Mouse (Mus musculus) erythroblast, embryonic 14.5 days (primary cell): Measurements from ENCODE around the gene Olfr94. TPM values are rescaled to one million over a fixed set of nuclear protein-coding genes. Genes with fewer than 3 reads are reported as not detected.
"Not testable (repeated sequence)": the region's sequence is repeated elsewhere in the genome, so short reads cannot be mapped to it uniquely, and the experiment has no call there.

Source experiments
- H3K27me3 ChIP-seq: 2 replicates; pipeline ENCODE4 v1.6.1; 2012; ENCODE audit warnings: inconsistent platforms; ENCODE audit not compliant: control insufficient read depth
- H3K36me3 ChIP-seq: 2 replicates; pipeline ENCODE4 v1.6.1; 2012; ENCODE audit warnings: mild to moderate bottlenecking, inconsistent platforms; ENCODE audit not compliant: control insufficient read depth
- H3K4me1 ChIP-seq: 2 replicates; pipeline ENCODE4 v1.6.1; 2012; ENCODE audit warnings: inconsistent platforms; ENCODE audit not compliant: control insufficient read depth
- H3K4me3 ChIP-seq: replicated peaks from 2 replicates; pipeline ENCODE3; 2012; ENCODE audit warnings: moderate library complexity, mild to moderate bottlenecking, inconsistent platforms
- H3K9me3 ChIP-seq: 2 replicates; pipeline ENCODE4 v1.6.1; 2012; ENCODE audit warnings: low read length, inconsistent platforms, mixed read lengths; ENCODE audit not compliant: control insufficient read depth
- GATA1 ChIP-seq: IDR thresholded peaks from 2 replicates; pipeline ENCODE4 v1.6.1; 2012; ENCODE audit warnings: low read length, inconsistent platforms, mixed read lengths
- TAL1 ChIP-seq: IDR thresholded peaks from 3 replicates; pipeline ENCODE4 v1.6.1; 2012; ENCODE audit warnings: low read length, inconsistent platforms, mixed read lengths
- polyA plus RNA-seq: library from polyadenylated mRNA; stranded (reverse); fragments of >175 nt; gene quantifications from 2 replicates; pipeline ENCODE4 v1.2.3, GENCODE M21; 2012

The Olfr94 gene
- polyA plus RNA-seq: not detected in 2 replicates

DNA sequence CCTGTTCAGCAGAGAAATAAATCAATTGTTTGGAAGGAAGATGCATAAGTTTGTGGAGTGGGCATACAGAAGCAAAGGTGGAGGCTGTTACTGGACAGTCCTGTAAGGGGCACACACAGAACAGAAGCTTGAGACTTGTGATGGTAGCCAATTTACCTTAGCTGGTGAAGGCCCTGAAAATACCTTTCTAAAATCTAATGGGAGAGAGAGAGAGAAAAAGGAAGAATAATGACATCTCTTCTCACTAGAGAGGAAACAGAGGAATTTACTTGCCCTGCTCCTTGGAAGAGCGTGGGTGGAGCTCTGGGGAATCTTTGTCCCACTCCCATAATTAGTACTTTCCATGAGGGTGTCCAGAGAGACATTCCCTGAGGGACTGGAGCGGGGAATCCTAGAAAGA is at the start of gene Olfr94:
Olfr94 (minus strand) TSS at position 101 of the 400 bp plus-strand sequence.
- H3K4me3 ChIP-seq: no peak within 1 kb of the TSS
- no peaks in the 10 kb centered on the region for H3K4me1 ChIP-seq
- peaks cover 24% of the 10 kb centered on the region for H3K27me3 ChIP-seq
- no peaks in the 10 kb centered on the region for H3K9me3 ChIP-seq
- no peak for TF ChIP-seq GATA1
- no peak for TF ChIP-seq TAL1
- no peaks in the 10 kb centered on the region for H3K36me3 ChIP-seq

DNA sequence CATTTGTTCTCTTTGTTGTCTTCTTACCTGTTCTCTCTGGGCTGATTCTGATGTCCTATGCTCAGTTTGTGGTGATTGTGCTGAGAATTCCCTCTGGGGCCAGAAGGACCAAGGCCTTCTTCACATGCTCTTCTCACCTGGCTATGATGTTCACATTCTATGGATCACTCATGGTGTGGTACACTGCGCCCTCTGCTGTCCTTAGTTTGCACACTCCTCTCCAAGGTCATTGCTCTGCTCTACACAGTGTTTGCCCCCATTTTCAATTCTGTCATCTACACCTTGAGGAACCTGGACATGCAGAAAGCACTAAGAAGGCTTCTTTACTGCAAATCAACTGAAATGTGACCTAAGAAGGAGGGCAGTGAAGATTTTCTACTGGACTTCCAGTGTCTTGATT is 49.8 kb upstream of the Olfr94 start:
- Histone ChIP-seq H3K27me3 (no peaks in the 10 kb centered on the region), H3K4me3 (no peak overlapping the region), H3K36me3 (no peaks in the 10 kb centered on the region), H3K4me1 (no peaks in the 10 kb centered on the region), H3K9me3 (no peaks in the 10 kb centered on the region)
- TF ChIP-seq GATA1 (no peak), TAL1 (no peak)

DNA sequence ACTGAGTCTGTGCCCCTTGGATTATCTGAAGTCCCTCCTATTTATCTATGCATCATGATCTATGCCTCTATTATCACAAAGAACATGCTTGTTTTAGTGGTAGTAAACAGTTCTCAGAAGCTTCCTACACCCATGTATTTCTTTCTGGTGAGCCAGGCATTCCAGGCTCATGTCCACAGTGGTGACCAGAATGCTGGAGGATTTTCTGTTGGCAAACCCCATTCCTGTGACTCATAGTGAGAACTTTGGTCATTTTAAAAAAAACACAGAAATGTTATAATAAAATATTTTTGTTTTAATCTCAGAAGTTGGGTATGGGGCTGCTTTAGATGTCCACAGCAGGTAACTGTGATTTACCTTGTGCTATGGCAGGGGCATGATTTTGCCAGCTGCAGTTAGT is 48.7 kb upstream of the Olfr94 start:
- Histone ChIP-seq H3K4me3 (no peak overlapping the region), H3K36me3 (no peaks in the 10 kb centered on the region), H3K27me3 (no peaks in the 10 kb centered on the region), H3K4me1 (no peaks in the 10 kb centered on the region), H3K9me3 (no peaks in the 10 kb centered on the region)
- TF ChIP-seq TAL1 (no peak), GATA1 (no peak)

DNA sequence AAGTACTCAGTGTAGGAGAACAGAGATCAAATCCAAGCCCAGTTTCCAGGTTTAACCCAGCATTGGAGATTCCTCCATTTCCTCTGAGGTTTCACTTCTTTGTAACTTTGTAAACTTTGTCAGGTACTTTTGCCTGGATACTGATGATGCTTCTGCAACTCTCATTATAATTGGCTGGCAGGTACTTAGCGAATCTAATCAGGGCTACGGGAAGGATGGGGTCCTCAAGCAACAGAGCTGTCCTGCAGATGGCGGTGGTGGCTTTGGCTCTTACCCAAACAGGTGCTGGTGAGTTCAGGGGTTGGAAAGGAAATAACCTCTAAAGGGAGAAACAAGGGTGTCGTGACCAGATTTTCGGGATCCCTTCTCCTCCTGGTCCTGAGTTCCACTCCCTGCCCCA is 45.9 kb upstream of the Olfr94 start:
- Histone ChIP-seq H3K9me3 (no peaks in the 10 kb centered on the region), H3K4me1 (no peaks in the 10 kb centered on the region), H3K27me3 (no peaks in the 10 kb centered on the region), H3K4me3 (no peak overlapping the region), H3K36me3 (no peaks in the 10 kb centered on the region)
- TF ChIP-seq GATA1 (no peak), TAL1 (no peak)

DNA sequence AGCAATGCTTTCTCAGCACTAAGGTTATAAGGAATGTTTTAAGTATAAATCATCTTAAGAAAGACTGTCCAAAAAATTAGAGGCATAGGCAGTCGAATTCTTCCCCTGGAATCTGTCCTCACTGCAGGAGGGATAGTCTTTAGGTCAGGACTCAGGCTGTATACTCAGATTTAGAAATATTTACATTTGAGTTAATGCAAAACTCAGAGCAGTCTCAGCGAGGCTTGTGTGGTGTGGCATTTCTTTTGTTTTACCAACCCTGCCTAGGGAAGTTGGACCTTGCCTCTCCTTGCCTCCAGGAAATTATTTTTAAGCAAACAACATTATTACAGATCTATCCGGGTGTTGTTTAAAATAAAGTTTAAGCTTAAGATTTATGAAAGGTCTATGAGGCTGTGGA is 41.4 kb upstream of the Olfr94 start:
- TF ChIP-seq TAL1 (no peak), GATA1 (no peak)
- H3K9me3 ChIP-seq: peaks cover 11% of the 10 kb centered on the region
- H3K27me3 ChIP-seq: no peaks in the 10 kb centered on the region
- no peak overlapping the region for H3K4me3 ChIP-seq
- H3K4me1 ChIP-seq: no peaks in the 10 kb centered on the region
- H3K36me3 ChIP-seq: no peaks in the 10 kb centered on the region

DNA sequence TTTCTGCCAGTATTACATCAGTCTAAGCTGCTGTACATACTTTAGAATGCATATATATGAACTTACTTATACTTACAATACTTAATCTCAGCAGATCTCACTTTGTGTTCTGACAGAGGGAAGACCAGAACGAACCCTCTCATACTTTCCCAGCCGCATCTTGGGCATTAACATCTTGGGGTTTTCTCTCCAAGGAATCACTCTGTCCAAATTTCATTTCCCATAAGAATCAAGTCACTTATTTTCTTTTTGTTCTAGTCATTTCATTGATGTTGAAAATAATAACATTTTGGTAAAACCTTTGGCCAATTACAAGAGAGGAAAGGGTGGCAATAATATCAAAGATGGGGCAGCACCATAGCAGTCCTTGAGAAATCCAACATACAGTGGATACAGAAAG is 36.4 kb upstream of the Olfr94 start, which contains the start of gene Olfr97:
Olfr97 (minus strand) TSS at position 101 of the 400 bp plus-strand sequence.
- peaks cover 11% of the 10 kb centered on the region for H3K9me3 ChIP-seq
- H3K4me1 ChIP-seq, H3K27me3 ChIP-seq, H3K4me3 ChIP-seq, H3K36me3 ChIP-seq: not testable (repeated sequence)

DNA sequence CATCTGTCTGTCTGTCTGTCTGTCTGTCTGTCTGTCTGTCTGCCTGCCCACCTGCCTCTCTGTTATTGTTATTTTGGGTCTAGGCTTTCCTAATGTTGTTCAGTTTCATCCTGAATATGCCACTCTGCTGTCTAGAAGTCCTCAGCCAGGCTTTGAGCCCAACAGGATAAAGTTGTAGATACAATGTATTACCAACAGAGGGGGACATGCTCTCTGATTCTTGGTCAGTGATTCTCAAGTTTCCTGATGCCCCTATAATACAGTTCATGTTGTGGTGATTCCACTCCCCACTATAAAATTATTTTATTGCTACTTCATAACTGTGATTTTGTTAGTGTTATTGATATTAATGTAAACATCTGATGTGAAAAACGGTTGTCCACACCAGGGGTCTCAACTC is 21.1 kb upstream of the Olfr94 start:
- H3K27me3 ChIP-seq: no peaks in the 10 kb centered on the region
- H3K36me3 ChIP-seq: no peaks in the 10 kb centered on the region
- no peak overlapping the region for H3K4me3 ChIP-seq
- no peaks in the 10 kb centered on the region for H3K9me3 ChIP-seq
- TF ChIP-seq TAL1 (no peak), GATA1 (no peak)
- H3K4me1 ChIP-seq: no peaks in the 10 kb centered on the region

DNA sequence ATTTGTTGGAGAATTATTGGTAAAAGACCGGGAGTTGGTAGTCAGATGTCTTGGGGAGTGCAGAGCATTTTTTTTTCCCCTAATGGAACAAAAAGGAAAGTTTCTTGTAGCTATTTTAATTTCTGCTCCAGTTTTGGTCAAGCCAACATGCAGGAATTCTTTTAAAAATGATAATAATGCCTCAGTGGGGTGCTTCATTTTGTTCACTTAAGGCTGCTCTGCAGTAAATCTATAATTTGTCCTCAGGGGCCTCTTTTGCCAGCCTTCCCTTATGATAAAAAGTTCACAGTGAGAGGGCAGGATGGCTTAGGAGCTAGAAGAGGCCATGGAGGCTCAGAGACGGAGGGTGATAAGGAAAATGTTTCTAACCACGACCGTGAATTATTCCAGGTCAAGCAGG is 19.1 kb upstream of the Olfr94 start, which contains the start of gene Olfr96:
Olfr96 (plus strand) TSS at position 301 of the 400 bp plus-strand sequence.
- no peaks in the 10 kb centered on the region; the same call in 1 of the 2 replicates for H3K9me3 ChIP-seq
- H3K4me1 ChIP-seq: no peaks in the 10 kb centered on the region
- no peaks in the 10 kb centered on the region for H3K27me3 ChIP-seq
- no peak within 1 kb of the TSS for H3K4me3 ChIP-seq
- H3K36me3 ChIP-seq: no peaks in the 10 kb centered on the region
- TF ChIP-seq GATA1 (no peak), TAL1 (no peak)

DNA sequence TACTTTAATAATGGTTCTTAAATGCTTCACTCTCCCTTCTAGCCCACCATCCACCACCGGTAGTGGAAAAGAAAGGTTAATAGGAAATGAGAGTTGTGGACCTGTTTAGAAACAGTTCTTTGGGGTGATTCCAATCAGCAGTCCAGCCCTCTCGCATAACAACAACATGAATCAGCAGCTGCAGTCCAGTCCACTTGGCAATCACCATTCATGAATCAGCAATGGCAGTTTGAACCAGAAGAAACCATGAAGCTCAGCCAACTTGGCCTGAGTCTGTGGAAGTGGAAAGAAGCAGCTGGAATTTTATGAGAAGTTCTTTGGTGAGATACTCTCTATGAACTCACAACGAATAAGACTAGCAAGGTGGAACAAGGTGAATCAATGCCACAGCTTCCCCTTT is 17.7 kb upstream of the Olfr94 start:
- H3K4me1 ChIP-seq: no peaks in the 10 kb centered on the region

DNA sequence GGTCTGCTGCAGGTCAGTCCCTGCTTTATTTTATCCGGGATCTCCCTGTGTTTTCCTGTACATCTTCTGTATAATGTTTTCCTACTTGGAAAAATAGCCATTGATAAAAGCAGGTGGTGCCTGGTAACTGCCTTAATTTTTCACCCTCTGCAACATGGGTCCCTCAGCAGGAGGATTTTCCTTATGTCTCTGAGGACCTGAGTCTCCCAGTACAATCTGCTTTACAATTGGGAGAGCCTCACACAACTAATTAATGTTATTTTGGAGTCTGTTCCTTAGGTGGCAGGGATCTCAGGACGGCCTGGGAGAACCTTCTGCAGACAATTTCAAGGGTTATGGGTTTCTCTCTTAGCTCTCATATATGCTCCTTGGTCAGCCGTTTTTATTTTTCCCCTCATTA is 12.2 kb upstream of the Olfr94 start, which contains the start of gene Olfr95:
Olfr95 (minus strand) TSS at position 101 of the 400 bp plus-strand sequence.
- Histone ChIP-seq H3K9me3 (no peaks in the 10 kb centered on the region; the same call in 1 of the 2 replicates), H3K4me3 (no peak within 1 kb of the TSS), H3K4me1 (no peaks in the 10 kb centered on the region), H3K27me3 (peaks cover 14% of the 10 kb centered on the region), H3K36me3 (no peaks in the 10 kb centered on the region)
- TF ChIP-seq TAL1 (no peak), GATA1 (no peak)

More for the DNA sequence above, 17.7 kb upstream of the Olfr94 start:
- Histone ChIP-seq H3K27me3 (no peaks in the 10 kb centered on the region), H3K9me3 (no peaks in the 10 kb centered on the region; the same call in 1 of the 2 replicates), H3K36me3 (no peaks in the 10 kb centered on the region), H3K4me3 (no peak overlapping the region)
- TF ChIP-seq TAL1 (no peak), GATA1 (no peak)
